Mouse (Mus musculus): ENCODE data around the gene Bbox1.
A peak's percentile ranks its signal among the peaks of the same experiment; 100 is the strongest.

Gene Bbox1

DNA sequence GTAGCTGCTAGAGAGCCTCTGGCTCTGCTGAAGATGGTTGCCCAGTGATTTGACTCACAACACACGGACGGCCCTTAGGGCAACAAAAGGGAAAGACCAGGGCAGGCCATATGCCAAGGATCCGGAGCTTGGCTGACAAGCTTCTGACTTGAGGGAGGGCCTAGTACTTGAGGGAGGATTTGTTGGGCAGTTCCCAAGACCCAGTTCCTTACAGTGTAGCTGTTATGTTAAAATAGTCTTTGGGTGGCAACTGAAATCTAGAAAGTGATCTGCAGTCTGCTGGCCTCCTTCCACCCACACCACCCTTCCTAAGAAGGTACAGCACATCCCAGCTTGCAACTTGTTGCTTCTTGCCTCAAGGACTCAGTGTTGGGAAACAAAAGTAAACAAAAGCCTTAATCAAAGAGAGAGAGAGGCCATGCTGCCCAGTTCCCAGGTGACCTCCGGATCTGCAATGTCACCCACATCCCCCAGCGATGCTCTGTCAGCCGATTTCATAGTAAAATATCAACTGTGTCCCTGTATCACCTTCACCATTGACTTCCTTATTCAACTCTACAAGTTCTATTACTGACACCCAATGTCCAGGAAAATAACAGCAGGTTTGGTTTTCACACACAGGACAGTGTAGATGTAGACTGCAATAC lies at the start of gene Bbox1:
Gene Bbox1, minus strand, starts transcription at position 52 of the 647 bp plus-strand sequence.
- peak; percentile 17 for DNase-seq (ENCODE audit: low read depth)

DNA sequence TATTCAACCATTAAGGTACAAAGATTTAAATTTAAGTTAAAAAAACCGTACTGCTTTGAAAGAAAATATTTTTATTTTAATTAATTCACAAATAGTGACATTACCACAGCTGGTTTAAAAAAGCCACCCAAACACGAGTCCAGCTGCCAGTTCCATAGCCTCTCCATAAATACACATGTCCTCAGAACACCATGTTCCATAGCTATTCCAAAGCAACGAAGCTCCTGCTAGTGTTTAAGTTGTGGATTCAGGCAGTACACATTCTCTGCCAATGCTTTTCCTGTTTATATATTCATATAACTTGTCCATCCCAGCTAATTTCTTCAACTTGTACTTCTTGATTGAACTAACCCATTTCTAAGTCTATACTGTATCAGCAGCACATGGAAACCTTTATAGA lies 49.5 kb upstream of the Bbox1 start:
- DNase-seq (ENCODE audit: low read depth): no peak

DNA sequence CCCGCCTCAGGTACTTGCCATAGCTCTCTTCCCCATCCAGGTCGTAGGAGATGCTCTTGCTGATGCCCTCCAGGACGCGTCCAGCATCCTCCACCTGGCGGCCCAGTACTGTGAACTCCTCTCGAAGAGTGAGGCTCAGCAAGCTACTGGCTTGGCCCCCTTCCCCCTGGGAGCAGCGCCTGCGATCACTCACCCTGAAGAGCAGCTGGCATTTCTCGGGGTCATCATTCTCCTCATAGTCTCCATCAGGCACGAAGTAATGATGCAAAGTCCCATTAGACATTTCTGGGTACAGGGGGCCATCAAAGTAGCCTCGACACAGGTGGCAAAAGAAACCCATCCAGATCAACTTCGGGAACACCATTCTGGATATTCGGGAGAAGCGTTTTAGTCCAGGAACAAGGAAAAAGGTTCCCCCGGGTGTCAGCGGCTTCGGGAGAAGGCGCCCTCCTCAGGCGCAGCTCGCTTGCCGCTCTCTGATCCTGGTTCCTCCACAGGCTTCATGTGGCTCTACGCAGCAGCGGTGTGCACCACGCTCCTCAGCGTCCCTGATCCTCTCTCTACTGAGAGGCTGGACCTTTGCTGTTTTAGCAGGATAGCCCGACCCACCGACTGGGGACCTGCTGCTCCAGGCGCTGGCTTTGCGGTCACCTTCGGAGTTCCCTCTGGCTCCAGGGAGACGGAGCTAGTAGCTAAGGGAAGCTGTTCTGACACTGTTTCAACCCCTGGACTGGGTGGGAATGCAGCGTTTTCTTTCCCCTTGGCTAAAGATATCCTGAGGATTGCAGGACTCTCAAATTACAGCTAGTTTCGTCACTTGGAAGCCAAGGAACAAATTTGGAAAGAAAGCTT lies 48.3 kb upstream of the Bbox1 start, which contains the start of gene Fibin:
Gene Fibin, minus strand, starts transcription at position 752 of the 852 bp plus-strand sequence.
- peak; percentile 65 for DNase-seq (ENCODE audit: low read depth)

DNA sequence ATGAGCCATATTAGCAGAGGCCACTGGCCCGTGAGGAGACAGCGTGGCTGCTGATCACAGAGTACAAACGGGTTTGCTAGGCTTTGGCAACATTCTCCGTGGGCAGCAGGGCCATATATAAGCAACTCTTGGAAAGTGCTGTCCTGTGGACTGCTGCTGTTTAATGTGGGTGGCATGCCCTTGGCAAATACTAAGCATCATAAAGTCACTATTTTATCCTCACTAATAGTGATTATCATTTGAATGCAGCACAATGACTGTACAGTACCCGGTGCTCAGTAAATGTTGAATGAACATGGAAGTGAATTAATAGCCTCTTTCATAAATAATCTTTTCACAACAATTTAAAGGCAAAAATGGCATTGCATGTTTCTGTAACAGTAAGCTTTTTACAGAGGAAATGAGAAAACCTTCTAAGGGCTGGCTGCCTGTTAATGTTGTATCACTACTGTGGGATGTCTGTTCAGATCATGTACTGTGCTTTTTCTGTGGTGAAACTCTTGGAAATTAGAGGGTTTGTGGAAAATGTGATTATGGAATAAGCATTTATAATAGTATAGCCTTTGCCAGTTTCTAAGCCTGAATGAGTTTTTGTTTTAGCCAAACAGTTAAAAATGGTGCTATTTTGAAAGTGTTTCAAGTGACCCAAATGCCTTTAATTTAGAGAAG lies 39.1 kb upstream of the Bbox1 start:
- no peak for DNase-seq (ENCODE audit: low read depth)

DNA sequence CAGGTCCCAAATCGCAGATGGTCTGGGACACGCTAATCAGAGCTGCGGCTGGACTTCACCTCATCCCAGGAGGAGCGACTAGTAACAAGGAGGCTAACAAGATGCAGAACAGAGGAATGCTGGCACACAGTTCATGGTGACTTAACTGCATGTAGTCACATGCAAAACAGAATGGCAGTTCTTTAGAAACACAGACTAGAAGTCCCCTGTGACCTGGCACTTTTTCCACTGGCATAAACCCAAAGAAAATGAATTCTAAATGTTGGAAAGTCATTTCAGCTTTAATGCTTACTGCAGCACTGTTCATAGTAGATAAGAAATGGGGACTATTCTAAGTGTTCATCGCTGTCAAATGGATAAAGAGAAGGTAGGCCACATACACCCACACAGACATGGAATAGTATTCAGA lies 37.5 kb upstream of the Bbox1 start:
- DNase-seq (ENCODE audit: low read depth): no peak

DNA sequence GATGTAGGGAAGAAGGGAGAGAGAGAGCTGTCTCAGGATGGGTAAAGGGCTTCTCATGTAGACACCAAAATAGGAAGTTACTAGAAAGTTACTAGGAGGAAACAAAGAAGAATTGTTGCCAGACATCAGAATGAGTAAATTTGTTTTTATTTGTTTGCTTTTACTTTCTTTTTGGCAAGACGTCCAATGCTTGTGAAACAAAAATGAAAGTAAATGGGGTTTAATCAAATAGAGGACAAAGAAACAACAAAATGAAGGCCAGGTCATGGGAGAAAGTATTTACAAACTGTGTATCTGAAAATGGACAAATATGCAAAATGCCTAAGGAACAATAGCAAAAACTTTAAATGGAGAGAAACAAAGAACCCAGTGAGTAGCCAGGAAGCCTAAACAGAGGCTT lies 37.0 kb upstream of the Bbox1 start:
- DNase-seq (ENCODE audit: low read depth): no peak

DNA sequence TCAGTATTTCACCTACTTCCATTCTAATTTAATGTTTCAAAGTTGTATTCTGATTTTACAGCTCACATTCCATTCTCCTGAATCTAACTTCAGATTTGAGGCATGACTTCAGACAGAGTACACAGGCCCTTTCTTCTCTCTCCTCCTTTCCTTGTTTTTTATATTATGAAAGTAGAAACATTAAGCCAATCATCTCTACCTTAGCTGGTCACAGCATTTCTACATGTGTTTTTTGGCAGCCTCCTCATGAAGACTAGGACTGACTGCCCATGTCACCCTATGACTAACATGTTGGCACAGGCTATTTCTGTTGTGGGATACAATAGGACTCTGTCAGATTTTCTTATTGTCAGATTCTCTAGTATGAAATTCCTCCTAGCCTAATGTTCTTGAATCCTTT lies 14.6 kb upstream of the Bbox1 start:
- DNase-seq (ENCODE audit: low read depth): no peak

DNA sequence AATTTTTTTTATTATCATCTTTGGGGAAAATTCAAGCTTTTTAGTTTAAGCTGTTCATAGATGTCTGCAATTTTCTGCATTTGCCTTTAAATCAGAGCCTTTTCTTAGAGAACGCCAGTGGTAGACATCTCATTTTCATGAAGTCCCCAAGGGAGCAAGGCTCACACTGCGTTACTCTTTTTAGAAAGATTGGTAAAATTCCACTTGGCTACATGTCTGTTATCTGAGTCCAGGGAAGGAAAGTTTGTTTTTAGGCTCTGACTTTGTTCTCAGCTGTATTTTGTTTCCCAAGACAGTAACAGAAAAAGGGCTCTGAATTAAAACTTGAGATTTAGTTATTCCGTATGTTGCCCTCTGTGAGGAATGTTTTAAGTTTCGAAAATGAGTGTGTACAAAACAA lies 5.6 kb upstream of the Bbox1 start:
- DNase-seq (ENCODE audit: low read depth): no peak

DNA sequence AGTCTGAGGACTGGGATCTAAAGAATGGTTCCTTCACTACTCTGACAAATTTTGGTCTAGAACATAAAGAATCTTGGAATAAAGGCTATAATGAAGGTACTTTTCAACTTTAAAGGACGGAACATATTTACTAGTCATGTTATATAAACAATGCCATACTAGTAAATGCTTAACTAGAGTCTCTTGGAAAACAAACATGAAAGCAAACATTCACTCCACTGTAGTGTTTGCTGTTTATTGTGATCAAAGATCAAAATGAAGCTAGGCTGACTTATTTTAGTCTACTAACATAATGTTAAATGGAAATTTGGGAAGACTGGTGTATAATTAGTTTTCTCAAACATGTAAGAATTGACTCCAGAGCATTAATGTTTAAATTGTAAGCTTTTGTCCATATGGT lies 4.9 kb upstream of the Bbox1 start:
- DNase-seq (ENCODE audit: low read depth): no peak

DNA sequence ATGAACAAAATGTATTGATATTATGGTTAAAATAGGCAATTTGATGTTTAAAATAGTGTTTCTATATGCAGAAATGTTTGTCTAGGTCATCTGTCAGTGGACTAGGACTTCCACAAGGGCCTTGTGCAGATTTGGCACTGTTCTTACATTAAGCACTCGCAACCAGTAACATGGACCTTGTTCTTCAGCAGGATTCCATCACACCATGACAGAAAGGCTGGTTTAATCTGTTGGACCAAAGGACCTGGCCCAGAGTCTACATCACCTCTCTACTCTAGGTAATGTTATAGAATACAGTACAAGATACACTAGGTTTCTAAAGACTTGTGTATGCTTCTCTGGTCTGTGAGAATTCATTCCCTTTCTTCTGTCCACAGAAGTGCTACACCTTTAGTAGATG lies 4.4 kb upstream of the Bbox1 start:
- DNase-seq (ENCODE audit: low read depth): no peak

DNA sequence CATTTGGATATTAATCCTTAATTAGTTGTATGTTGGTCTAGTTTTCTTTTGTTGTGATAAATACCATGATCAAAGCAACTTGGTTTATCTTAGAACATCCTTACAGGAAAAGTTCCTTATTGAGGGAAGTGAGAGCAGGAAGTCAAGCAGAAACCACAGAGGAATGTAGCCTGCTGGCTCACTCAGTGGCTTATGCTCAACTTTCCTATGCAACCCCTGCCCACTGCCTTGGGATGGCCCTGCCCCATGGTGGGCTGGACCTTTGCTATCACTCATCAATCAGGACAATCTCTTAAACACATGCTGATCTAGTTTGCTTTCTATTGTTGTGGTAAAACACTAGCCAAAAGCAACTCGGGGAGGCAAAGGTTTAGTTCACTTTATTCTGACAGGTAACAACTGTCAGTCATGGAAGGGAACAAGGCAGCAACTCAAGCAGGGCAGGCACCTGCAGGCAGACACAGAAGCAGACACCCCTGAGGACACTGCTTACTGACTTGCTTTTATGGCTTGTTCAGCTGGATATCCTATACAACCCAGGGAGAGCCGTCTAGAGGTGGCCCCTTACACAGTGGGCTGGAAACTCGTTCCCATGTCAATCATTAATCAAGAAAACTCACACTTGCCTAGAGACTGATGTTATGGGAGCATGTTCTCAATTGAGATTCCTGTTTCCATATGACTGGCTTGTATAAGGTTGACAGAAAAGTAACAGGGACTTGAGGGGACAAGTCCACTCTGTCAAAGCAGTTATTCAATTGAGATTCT lies 1.9 kb upstream of the Bbox1 start:
- DNase-seq (ENCODE audit: low read depth): no peak

DNA sequence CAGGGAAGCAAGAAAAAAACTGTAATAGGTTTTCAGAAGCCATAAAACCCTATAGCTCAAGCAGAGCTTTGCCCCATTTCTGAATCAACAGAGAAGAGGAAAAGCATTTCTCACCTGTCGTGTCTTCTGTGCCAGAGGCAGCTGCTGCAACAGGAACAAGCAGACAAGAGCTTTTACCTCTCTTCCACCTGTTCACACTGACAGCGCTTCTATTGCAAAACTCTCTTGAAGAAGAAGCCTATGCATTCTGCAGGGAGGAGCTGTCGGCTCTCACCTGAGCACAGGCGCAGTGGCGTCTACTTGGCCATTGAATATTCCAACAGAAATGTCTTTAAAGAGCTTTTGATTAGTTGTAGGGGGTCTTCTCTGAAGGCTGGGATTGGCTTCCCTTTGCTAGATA lies 286 bp downstream of the Bbox1 start:
- no peak for DNase-seq (ENCODE audit: low read depth)

DNA sequence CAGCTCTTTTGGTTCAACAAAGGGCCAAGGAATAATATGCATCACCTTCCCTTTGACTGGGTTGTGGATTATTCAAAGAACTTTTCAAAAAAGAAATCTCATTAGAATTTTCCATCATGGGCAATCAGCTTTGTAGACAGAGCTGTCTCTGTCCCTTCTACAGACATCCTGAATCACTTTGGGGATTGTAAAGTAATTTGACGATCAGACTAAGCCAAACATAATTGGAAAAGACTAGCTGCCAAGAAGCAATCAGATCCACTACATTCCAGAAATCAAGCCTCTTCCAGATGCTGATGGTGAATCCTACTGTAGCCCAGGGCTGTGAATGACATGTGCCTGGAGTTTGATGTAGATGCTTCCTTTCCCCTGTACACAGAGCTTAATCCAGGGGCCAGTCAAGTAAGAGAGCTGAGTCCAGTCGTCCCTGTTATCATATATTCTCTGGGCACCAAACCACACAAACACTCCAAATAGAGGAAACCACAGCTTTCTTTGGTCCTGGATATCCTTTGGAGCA lies 995 bp downstream of the Bbox1 start:
- DNase-seq (ENCODE audit: low read depth): no peak

DNA sequence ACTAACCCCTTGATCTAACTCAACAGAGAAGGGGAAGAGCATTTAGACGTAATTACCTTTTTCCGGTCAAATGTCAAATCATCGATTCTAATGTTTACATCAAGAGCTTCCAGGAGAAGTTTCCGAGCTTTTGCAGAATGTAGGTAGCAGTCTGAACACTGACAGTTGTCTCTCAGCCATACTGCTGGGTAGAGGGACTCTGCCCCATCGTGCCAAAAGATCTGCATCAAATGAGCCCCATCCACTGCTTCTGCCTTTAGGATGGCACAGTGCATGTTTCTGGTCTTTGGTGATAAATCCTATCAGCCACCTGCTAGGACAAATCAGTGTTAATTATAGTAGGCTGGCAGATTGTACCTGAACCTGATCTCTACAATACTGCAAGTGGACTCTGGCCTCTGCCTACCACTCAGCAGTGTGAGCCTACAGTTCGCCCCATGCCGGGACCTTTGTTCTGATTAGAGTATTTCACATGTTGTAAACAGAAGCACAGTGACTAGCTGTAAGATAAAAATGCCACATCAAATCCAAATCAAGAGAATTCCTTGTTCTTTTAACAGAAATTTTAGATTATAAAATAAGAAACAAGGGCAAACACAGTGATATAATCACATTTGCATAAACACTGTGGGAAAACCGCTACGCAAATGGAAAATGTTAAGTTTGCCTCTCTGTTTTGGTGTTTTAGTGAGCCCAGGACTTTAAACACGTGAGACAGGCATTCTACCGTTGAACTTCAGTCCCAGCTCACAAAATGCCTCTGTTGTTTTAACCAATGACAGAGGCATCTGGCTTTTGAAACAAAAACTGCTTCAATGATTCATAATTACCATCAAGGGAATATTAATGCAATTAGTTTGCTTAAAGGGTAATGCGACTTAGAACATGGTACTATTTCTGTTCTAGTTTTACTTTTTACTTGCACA lies 8.7 kb downstream of the Bbox1 start:
- DNase-seq (ENCODE audit: low read depth): no peak

DNA sequence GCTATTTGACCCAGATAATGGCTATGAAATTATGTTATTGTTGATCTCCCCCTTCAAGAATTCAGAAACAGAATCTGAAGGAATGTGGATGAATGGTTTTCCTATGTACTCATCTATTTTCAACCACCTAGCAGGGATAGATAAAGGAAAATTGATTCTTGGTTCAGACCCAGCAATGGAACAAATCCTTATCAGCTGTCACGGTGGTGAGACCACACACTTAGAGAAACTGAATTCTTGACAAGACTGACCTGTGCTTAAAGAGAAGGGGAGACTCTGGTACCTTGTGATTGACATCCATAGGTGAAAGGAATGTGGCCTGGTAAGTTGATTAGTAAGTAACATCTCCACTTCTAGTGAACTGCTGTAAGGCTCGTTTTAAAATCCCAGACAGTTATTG lies 12.1 kb downstream of the Bbox1 start:
- no peak for DNase-seq (ENCODE audit: low read depth)

DNA sequence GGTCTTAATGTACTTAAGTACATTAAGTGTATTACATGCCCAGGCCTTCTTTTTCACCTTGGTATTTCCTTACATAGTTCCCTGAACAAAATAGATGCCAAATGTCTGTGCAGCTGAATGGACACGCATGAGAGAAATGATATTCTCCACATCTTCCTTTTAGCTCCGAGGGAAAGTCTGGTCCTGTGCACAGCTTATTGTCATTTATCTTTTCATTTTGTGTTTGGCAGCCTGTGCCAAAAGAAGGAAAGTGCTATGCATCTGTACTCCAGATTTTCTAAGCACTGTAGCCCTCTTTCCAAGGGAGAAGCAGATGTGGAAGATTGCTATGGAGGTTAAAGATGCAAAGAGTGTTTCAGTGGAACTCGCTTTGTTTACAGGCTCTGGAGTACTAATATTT lies 13.0 kb downstream of the Bbox1 start:
- DNase-seq (ENCODE audit: low read depth): no peak

DNA sequence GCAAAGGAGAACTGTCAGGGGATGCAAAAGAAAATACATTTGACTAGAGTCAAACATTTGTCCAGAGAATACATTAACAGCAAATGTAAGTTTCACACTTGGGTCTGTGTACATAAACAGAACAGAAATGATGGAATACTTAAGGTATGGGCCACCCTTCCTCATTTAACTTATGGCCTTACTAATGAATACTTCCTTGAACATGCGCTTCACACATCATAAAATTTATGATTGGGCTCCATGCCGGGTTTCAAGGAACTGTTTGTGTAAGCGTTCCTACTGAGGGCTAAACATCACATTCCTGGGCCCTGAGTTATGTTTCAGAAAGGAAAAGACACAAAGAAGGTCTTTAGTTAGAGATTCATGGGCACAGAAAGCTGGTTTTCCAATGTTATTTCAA lies 19.4 kb downstream of the Bbox1 start:
- no peak for DNase-seq (ENCODE audit: low read depth)

DNA sequence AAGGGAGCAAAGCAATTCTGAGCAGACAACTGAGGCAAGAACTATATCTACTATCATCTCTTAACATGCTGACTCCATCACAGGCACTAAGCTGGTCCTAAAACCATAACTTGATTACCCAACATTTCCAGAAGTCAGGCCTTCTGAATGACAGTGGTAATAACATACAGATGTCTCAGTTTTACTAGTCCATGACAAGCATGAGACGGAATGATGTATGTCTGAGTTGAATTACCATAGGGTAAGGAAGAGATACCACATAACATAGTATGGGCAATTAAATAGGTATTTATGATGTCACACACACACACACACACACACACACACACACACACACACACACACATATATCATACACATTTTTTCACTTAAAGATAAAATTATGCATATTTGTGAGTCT lies 26.4 kb downstream of the Bbox1 start:
- DNase-seq (ENCODE audit: low read depth): no peak

DNA sequence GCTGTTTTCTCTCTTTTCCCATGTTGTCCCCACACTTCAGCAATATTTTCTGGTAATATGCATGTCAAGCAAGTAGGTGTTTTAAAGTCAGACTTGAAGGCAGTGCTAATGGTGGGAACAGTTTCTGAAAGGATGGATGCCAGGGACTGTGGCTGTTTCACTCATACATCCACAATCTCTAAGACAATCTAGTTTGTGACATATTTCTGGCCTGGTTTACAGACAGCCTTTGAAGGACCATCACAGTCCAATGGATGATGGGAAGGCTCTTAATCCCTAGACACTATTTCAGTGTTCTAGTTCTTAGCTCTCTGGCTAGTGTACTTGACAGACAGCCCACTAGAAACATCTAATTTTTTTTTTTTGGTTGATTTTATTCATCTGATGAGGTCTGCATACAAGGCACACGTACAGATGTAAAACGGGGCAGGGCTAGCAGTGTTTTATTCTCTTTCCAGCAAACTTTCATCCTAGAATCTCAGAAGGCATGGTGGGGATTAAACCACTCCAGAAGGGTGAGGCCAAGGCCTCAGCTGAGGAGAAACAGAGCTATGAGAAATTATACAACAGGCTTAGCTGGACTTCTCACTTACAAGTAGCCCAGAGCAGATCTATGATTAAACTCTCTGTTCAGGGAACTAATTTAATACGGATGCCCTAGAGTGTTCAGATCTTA lies 28.4 kb downstream of the Bbox1 start:
- DNase-seq (ENCODE audit: low read depth): no peak

DNA sequence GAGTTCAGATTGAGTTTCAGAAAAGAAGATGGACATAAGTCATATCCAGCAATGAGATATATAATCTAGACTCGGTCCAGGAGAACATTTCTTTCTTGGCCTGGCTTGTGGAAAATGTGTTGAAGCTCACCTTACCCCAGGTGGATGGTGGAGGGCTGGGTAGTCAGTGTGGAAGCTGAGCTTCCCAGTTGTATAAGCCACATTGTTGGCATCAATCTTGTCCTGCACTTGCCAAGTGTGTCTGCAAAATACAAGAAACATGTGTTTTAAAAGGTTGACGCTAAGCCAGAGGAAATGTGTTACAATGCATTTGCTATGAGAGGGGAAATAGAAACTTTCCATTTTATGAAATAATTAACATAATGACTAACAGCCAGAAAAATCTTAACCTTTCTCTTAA lies 38.9 kb downstream of the Bbox1 start:
- no peak for DNase-seq (ENCODE audit: low read depth)

Data from fibroblast of lung, adult 2 months (primary cell).